Mouse (Mus musculus): Measurements from ENCODE around the gene Apbb1. TPM values are rescaled to one million over a fixed set of nuclear protein-coding genes. Genes with fewer than 3 reads are reported as not detected.
A peak's percentile ranks its signal among the peaks of the same experiment; 100 is the strongest.

The Apbb1 gene
- polyA plus RNA-seq, 1 experiment: 16.0 TPM

GRCm38 (mm10) chr7:105569512-105570496 is 11.6 kb downstream of the Apbb1 start:
- TF ChIP-seq EP300 (IDR thresholded peaks at IDR 0.05; ENCODE audit: insufficient read depth, low read depth, low read length): no peak
- TF ChIP-seq POLR2A (IDR thresholded peaks at IDR 0.05; ENCODE audit: insufficient read depth, low read length): no peak
- TF ChIP-seq CTCF (IDR thresholded peaks at IDR 0.05; ENCODE audit: low read depth, low read length): no peak
- Histone ChIP-seq H3K4me1 (ENCODE audit: control insufficient read depth, insufficient read depth, low read length) (no peaks in the 10 kb centered on the region), H3K27me3 (ENCODE audit: control insufficient read depth, insufficient read depth, low read length, poor library complexity, severe bottlenecking) (no peaks in the 10 kb centered on the region), H3K4me3 (ENCODE audit: low read depth, low read length) (no peak overlapping the region), H3K9me3 (replicated peaks; ENCODE audit: control insufficient read depth, insufficient read depth, low read length, poor library complexity, severe bottlenecking) (no peaks in the 10 kb centered on the region), H3K27ac (ENCODE audit: insufficient read depth, low read length) (no peak overlapping the region), H3K9ac (ENCODE audit: low read depth, poor library complexity, severe bottlenecking) (no peak overlapping the region), H3K36me3 (ENCODE audit: control insufficient read depth, insufficient read depth, low read length, poor library complexity, severe bottlenecking) (no peaks in the 10 kb centered on the region)

- TF ChIP-seq POLR2A (IDR thresholded peaks at IDR 0.05; ENCODE audit: insufficient read depth, low read length) (no peak), CTCF (IDR thresholded peaks at IDR 0.05; ENCODE audit: low read depth, low read length) (no peak), EP300 (IDR thresholded peaks at IDR 0.05; ENCODE audit: insufficient read depth, low read depth, low read length) (0 out of 2 replicates have a peak, but pooled peaks have one; percentile 6)
- H3K27ac ChIP-seq (ENCODE audit: insufficient read depth, low read length): no peak overlapping the region
- H3K36me3 ChIP-seq (ENCODE audit: control insufficient read depth, insufficient read depth, low read length, poor library complexity, severe bottlenecking): no peaks in the 10 kb centered on the region
- H3K9me3 ChIP-seq (replicated peaks; ENCODE audit: control insufficient read depth, insufficient read depth, low read length, poor library complexity, severe bottlenecking): no peaks in the 10 kb centered on the region
- no peaks in the 10 kb centered on the region for H3K4me1 ChIP-seq (ENCODE audit: control insufficient read depth, insufficient read depth, low read length)
- no peaks in the 10 kb centered on the region for H3K27me3 ChIP-seq (ENCODE audit: control insufficient read depth, insufficient read depth, low read length, poor library complexity, severe bottlenecking)
- no peak overlapping the region for H3K9ac ChIP-seq (ENCODE audit: low read depth, poor library complexity, severe bottlenecking)
- no peak overlapping the region for H3K4me3 ChIP-seq (ENCODE audit: low read depth, low read length)
Measured at GRCm38 (mm10) chr7:105568988-105569471, 12.4 kb downstream of the Apbb1 start.

GRCm38 (mm10) chr7:105568583-105568982 is 12.9 kb downstream of the Apbb1 start:
- Histone ChIP-seq H3K27ac (ENCODE audit: insufficient read depth, low read length) (no peak overlapping the region), H3K9me3 (replicated peaks; ENCODE audit: control insufficient read depth, insufficient read depth, low read length, poor library complexity, severe bottlenecking) (no peaks in the 10 kb centered on the region), H3K27me3 (ENCODE audit: control insufficient read depth, insufficient read depth, low read length, poor library complexity, severe bottlenecking) (no peaks in the 10 kb centered on the region), H3K4me3 (ENCODE audit: low read depth, low read length) (no peak overlapping the region), H3K9ac (ENCODE audit: low read depth, poor library complexity, severe bottlenecking) (no peak overlapping the region), H3K4me1 (ENCODE audit: control insufficient read depth, insufficient read depth, low read length) (no peaks in the 10 kb centered on the region), H3K36me3 (ENCODE audit: control insufficient read depth, insufficient read depth, low read length, poor library complexity, severe bottlenecking) (no peaks in the 10 kb centered on the region)
- TF ChIP-seq POLR2A (IDR thresholded peaks at IDR 0.05; ENCODE audit: insufficient read depth, low read length) (no peak), CTCF (IDR thresholded peaks at IDR 0.05; ENCODE audit: low read depth, low read length) (no peak), EP300 (IDR thresholded peaks at IDR 0.05; ENCODE audit: insufficient read depth, low read depth, low read length) (no peak)

GRCm38 (mm10) chr7:105565071-105565836 is 16.2 kb downstream of the Apbb1 start:
- Histone ChIP-seq H3K4me1 (ENCODE audit: control insufficient read depth, insufficient read depth, low read length) (no peaks in the 10 kb centered on the region), H3K27ac (ENCODE audit: insufficient read depth, low read length) (no peak overlapping the region), H3K36me3 (ENCODE audit: control insufficient read depth, insufficient read depth, low read length, poor library complexity, severe bottlenecking) (no peaks in the 10 kb centered on the region), H3K9ac (ENCODE audit: low read depth, poor library complexity, severe bottlenecking) (no peak overlapping the region), H3K27me3 (ENCODE audit: control insufficient read depth, insufficient read depth, low read length, poor library complexity, severe bottlenecking) (no peaks in the 10 kb centered on the region), H3K4me3 (ENCODE audit: low read depth, low read length) (no peak overlapping the region), H3K9me3 (replicated peaks; ENCODE audit: control insufficient read depth, insufficient read depth, low read length, poor library complexity, severe bottlenecking) (no peaks in the 10 kb centered on the region)
- TF ChIP-seq EP300 (IDR thresholded peaks at IDR 0.05; ENCODE audit: insufficient read depth, low read depth, low read length) (no peak), CTCF (IDR thresholded peaks at IDR 0.05; ENCODE audit: low read depth, low read length) (no peak), POLR2A (IDR thresholded peaks at IDR 0.05; ENCODE audit: insufficient read depth, low read length) (no peak)

- H3K9me3 ChIP-seq (replicated peaks; ENCODE audit: control insufficient read depth, insufficient read depth, low read length, poor library complexity, severe bottlenecking): no peaks in the 10 kb centered on the region
- H3K27me3 ChIP-seq (ENCODE audit: control insufficient read depth, insufficient read depth, low read length, poor library complexity, severe bottlenecking): no peaks in the 10 kb centered on the region
- H3K36me3 ChIP-seq (ENCODE audit: control insufficient read depth, insufficient read depth, low read length, poor library complexity, severe bottlenecking): no peaks in the 10 kb centered on the region
- no peaks in the 10 kb centered on the region for H3K4me1 ChIP-seq (ENCODE audit: control insufficient read depth, insufficient read depth, low read length)
- no peak overlapping the region for H3K27ac ChIP-seq (ENCODE audit: insufficient read depth, low read length)
- TF ChIP-seq POLR2A (IDR thresholded peaks at IDR 0.05; ENCODE audit: insufficient read depth, low read length) (no peak), CTCF (IDR thresholded peaks at IDR 0.05; ENCODE audit: low read depth, low read length) (no peak)
- no peak overlapping the region for H3K4me3 ChIP-seq (ENCODE audit: low read depth, low read length)
- no peak overlapping the region for H3K9ac ChIP-seq (ENCODE audit: low read depth, poor library complexity, severe bottlenecking)
Measured at GRCm38 (mm10) chr7:105563367-105563766, 18.1 kb downstream of the Apbb1 start.

Measured in ES-Bruce4 (cell line).